Mouse (Mus musculus): ENCODE results near the gene Apod.

DNA sequence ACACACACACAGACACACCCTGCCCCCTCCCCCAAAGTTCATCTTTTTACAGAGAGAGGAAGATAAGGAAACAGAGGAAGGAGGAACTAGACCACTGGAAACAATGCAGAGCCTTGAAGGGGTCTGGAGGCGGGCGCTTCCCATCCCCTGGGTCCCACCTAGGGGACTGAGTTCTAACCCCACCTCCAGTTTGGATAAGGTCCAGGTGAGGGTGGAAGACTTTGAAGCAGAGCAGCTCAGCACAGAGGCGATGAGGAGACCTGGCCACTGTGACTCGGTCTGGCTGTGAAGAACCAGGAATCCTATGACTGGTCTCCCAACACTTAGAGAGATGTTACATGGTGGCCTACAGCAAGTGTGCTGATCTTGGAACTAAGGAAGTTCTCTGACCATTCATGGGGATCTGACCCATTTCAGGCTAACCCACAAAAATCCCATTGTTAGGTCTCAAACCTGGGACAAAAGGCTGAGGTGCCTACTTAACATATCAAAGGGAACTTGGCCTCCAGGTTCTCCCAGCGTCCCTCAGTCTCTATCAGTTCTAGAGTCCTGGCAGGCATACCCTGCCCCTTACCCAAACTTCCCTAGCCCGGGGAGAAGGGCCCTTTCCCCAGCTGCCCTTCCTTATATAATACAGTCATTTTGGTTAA, 13.6 kb downstream of the Apod start:
- TF ChIP-seq EP300 (IDR thresholded peaks at IDR 0.05; ENCODE audit: low read depth) (no peak), CTCF (IDR thresholded peaks at IDR 0.05; ENCODE audit: low read depth) (no peak)

All from heart, postnatal 0 days (tissue).